Mouse (Mus musculus): ENCODE data around the gene Taar1. TPM values are rescaled to one million over a fixed set of nuclear protein-coding genes. Genes with fewer than 3 reads are reported as not detected.

Gene Taar1
- not detected for polyA plus RNA-seq (2014; fragmentation: Illumina TruSeq; extraction: RNeasy Lipid Tissue Mini Kit (QIAGEN cat#74804); ENCODE audit: low read depth, low replicate concordance)

DNA sequence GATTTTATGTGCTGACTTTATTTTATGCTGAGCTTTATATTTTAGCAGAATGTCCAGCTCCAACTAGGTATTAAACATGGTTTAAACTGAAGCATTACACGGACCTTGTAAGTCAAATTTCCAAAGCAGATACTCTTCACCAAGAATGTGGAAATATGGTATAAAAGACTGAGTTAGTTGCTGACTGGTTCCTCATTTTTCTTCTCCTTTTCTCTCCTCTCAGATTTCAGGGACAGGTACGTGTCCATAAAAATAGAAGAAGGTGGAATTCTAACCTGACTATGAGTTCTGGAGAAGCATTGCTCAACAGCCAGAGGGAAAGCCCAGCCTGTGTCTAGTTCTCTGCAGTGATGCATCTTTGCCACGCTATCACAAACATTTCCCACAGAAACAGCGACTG, at the start of gene Taar1:
Gene Taar1 (plus strand): TSS at position 301 of the 400 bp plus-strand sequence.

DNA sequence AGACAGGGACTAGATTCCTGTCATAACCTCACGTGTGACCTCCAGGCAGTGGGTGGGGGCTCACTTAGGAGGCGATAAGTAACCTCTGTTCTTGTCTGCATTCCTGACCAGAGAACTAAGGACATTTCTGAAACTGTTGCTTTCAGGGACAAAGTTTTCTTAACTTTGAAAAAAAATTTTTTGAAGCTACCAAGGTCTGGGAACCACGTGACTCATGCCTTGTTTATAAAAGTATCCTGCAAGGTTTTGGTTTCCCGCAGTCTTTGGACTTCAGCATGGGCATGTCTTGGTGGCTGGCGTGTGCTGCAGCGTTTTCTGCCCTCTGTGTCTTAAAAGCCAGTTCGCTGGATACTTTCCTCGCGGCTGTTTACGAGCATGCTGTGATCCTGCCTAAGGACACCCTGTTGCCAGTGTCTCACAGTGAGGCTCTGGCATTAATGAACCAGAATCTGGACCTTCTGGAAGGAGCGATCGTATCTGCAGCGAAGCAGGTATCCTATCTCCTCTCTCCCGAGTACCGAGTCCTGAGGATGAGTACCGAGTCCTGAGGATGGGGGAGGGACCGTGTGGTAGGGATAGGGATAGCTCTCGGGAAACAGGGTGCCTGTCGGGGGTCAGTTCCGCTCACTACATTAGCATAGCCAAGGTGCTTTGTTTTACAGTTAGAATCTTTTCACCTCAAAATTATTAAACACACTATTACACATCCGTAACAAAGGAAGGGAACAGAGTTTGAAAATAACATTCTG, 25.4 kb upstream of the Taar1 start, which contains the start of gene Vnn1:
Gene Vnn1 (plus strand): TSS at position 88 of the 749 bp plus-strand sequence.

DNA sequence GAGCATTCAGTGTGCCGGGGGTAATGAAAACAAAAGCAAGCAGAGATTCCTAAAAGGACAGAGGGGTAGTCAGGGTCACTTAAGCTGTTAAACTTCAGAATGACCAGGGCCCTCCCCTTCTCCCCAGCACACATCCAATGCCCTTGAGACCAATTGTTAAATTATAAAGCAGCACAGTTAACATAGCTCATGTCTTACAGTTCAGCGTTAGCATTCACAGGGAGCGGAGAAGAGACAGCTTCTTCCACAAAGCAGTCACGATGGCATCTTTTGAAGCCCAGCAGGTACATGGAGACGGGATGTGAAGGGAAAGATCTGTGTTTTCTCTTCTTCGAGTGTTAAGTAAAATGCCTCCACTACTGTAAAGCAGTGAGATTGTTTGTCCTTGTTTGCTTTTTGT, 18.2 kb downstream of the Taar1 start, which contains the start of gene Taar2:
Gene Taar2 (plus strand): TSS at position 261 of the 400 bp plus-strand sequence.

DNA sequence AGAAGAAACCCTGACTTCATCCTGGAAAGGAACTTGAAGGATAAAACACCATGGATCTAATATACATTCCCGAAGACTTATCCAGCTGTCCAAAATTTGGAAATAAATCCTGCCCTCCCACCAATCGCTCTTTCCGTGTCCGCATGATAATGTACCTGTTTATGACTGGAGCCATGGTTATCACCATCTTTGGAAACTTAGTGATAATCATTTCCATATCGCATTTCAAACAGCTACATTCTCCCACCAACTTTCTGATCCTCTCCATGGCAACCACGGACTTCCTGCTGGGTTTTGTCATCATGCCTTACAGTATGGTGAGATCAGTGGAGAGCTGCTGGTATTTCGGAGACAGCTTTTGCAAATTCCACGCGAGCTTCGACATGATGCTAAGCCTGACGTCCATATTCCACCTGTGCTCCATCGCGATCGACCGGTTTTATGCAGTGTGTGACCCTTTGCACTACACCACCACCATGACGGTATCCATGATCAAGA, 29.4 kb downstream of the Taar1 start, which contains the start of gene Taar3:
Gene Taar3 (plus strand): TSS at position 51 of the 498 bp plus-strand sequence.

DNA sequence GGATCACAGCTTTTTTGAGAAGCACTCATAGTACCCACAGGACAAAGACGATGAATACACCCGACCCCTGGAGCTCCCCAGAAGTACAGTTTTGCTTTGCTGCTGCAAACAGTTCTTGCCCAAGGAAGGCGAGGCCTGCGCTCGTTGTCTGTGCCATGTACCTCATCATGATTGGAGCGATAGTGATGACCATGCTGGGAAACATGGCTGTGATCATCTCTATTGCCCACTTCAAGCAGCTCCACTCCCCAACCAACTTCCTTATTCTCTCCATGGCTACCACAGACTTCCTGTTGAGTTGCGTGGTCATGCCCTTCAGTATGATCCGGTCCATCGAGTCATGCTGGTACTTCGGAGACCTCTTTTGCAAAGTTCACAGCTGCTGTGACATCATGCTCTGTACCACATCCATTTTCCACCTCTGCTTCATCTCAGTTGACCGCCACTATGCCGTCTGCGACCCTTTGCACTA, 40.3 kb downstream of the Taar1 start, which contains the start of gene Taar4:
Gene Taar4 (plus strand): TSS at position 51 of the 472 bp plus-strand sequence.

DNA sequence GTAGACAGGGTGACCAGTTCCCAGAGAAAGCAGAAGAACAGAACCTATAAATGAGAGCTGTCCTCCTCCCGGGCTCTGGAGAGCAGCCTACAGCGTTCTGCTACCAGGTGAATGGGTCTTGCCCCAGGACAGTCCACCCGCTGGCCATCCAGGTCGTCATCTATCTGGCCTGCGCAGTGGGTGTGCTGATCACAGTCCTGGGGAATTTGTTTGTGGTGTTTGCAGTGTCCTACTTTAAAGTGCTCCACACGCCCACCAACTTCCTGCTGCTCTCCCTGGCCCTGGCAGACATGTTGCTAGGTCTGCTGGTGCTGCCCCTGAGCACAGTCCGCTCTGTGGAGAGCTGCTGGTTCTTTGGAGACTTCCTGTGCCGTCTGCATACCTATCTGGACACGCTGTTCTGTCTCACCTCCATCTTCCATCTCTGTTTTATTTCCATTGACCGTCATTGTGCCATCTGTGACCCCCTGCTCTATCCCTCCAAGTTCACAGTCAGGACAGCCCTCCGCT, 50.6 kb downstream of the Taar1 start, which contains the start of gene Taar5:
Gene Taar5 (plus strand): TSS at position 51 of the 510 bp plus-strand sequence.

Other genes starting within 250 kb of the Taar1 start
- 250 TPM for gene Rps12, start 133.1 kb upstream of the Taar1 start, polyA plus RNA-seq (2014; fragmentation: Illumina TruSeq; extraction: RNeasy Lipid Tissue Mini Kit (QIAGEN cat#74804); ENCODE audit: low read depth, low replicate concordance)
- 34.5 TPM for gene Slc18b1, start 123.4 kb upstream of the Taar1 start, polyA plus RNA-seq (2014; fragmentation: Illumina TruSeq; extraction: RNeasy Lipid Tissue Mini Kit (QIAGEN cat#74804); ENCODE audit: low read depth, low replicate concordance)
- gene Vnn3, start 68.9 kb upstream of the Taar1 start, polyA plus RNA-seq (2014; fragmentation: Illumina TruSeq; extraction: RNeasy Lipid Tissue Mini Kit (QIAGEN cat#74804); ENCODE audit: low read depth, low replicate concordance) = 56.3 TPM
- gene Vnn1, start 25.7 kb upstream of the Taar1 start, polyA plus RNA-seq (2014; fragmentation: Illumina TruSeq; extraction: RNeasy Lipid Tissue Mini Kit (QIAGEN cat#74804); ENCODE audit: low read depth, low replicate concordance) = 50.1 TPM
- gene Taar2, start 18.2 kb downstream of the Taar1 start, polyA plus RNA-seq (2014; fragmentation: Illumina TruSeq; extraction: RNeasy Lipid Tissue Mini Kit (QIAGEN cat#74804); ENCODE audit: low read depth, low replicate concordance) = not detected
- gene Taar3, start 29.2 kb downstream of the Taar1 start, polyA plus RNA-seq (2014; fragmentation: Illumina TruSeq; extraction: RNeasy Lipid Tissue Mini Kit (QIAGEN cat#74804); ENCODE audit: low read depth, low replicate concordance) = not detected
- gene Taar4, start 40.1 kb downstream of the Taar1 start, polyA plus RNA-seq (2014; fragmentation: Illumina TruSeq; extraction: RNeasy Lipid Tissue Mini Kit (QIAGEN cat#74804); ENCODE audit: low read depth, low replicate concordance) = not detected
- gene Taar5, start 50.4 kb downstream of the Taar1 start, polyA plus RNA-seq (2014; fragmentation: Illumina TruSeq; extraction: RNeasy Lipid Tissue Mini Kit (QIAGEN cat#74804); ENCODE audit: low read depth, low replicate concordance) = not detected
- not detected for gene Taar6, start 65.3 kb downstream of the Taar1 start, polyA plus RNA-seq (2014; fragmentation: Illumina TruSeq; extraction: RNeasy Lipid Tissue Mini Kit (QIAGEN cat#74804); ENCODE audit: low read depth, low replicate concordance)
- gene Taar7a, start 73.1 kb downstream of the Taar1 start, polyA plus RNA-seq (2014; fragmentation: Illumina TruSeq; extraction: RNeasy Lipid Tissue Mini Kit (QIAGEN cat#74804); ENCODE audit: low read depth, low replicate concordance) = not detected
- gene Taar7b, start 79.6 kb downstream of the Taar1 start, polyA plus RNA-seq (2014; fragmentation: Illumina TruSeq; extraction: RNeasy Lipid Tissue Mini Kit (QIAGEN cat#74804); ENCODE audit: low read depth, low replicate concordance) = not detected
- gene Taar7d, start 106.9 kb downstream of the Taar1 start, polyA plus RNA-seq (2014; fragmentation: Illumina TruSeq; extraction: RNeasy Lipid Tissue Mini Kit (QIAGEN cat#74804); ENCODE audit: low read depth, low replicate concordance) = not detected
- not detected for gene Taar7e, start 117.3 kb downstream of the Taar1 start, polyA plus RNA-seq (2014; fragmentation: Illumina TruSeq; extraction: RNeasy Lipid Tissue Mini Kit (QIAGEN cat#74804); ENCODE audit: low read depth, low replicate concordance)
- not detected for gene Taar7f, start 129.2 kb downstream of the Taar1 start, polyA plus RNA-seq (2014; fragmentation: Illumina TruSeq; extraction: RNeasy Lipid Tissue Mini Kit (QIAGEN cat#74804); ENCODE audit: low read depth, low replicate concordance)
- gene Taar8a, start 156.1 kb downstream of the Taar1 start, polyA plus RNA-seq (2014; fragmentation: Illumina TruSeq; extraction: RNeasy Lipid Tissue Mini Kit (QIAGEN cat#74804); ENCODE audit: low read depth, low replicate concordance) = not detected
- not detected for gene Taar8b, start 171.9 kb downstream of the Taar1 start, polyA plus RNA-seq (2014; fragmentation: Illumina TruSeq; extraction: RNeasy Lipid Tissue Mini Kit (QIAGEN cat#74804); ENCODE audit: low read depth, low replicate concordance)
- not detected for gene Taar8c, start 181.6 kb downstream of the Taar1 start, polyA plus RNA-seq (2014; fragmentation: Illumina TruSeq; extraction: RNeasy Lipid Tissue Mini Kit (QIAGEN cat#74804); ENCODE audit: low read depth, low replicate concordance)
- gene Taar9, start 189.2 kb downstream of the Taar1 start, polyA plus RNA-seq (2014; fragmentation: Illumina TruSeq; extraction: RNeasy Lipid Tissue Mini Kit (QIAGEN cat#74804); ENCODE audit: low read depth, low replicate concordance) = not detected
- gene Stx7, start 228.9 kb downstream of the Taar1 start, polyA plus RNA-seq (2014; fragmentation: Illumina TruSeq; extraction: RNeasy Lipid Tissue Mini Kit (QIAGEN cat#74804); ENCODE audit: low read depth, low replicate concordance) = 227 TPM